Mouse (Mus musculus) colon, adult 2 months (tissue): ENCODE data around the gene Chac2. TPM values are rescaled to one million over a fixed set of nuclear protein-coding genes. Genes with fewer than 3 reads are reported as not detected.

Source experiments
- polyA plus RNA-seq: library from polyadenylated mRNA; depleted of rRNA; stranded (reverse); fragments of >200 nt; gene quantifications from 2 replicates; pipeline ENCODE4 v1.2.3, GENCODE M21; 2012; rRNA removed

Gene Chac2
- polyA plus RNA-seq = 2.5 and 4.3 TPM in 2 replicates

GRCm38 (mm10) chr11:30985877-30986624 lies at the start of gene Chac2:
TSS of gene Chac2 (minus strand) at chr11:30986350.

GRCm38 (mm10) chr11:30954279-30954725 lies 31.8 kb downstream of the Chac2 start, which contains the start of gene Erlec1:
TSS of gene Erlec1 (minus strand) at chr11:30954335.

Other genes starting within 250 kb of the Chac2 start
- 5.9 and 6.0 TPM in 2 replicates for gene Psme4, start 214.6 kb downstream of the Chac2 start, polyA plus RNA-seq
- gene Gpr75, start 101.0 kb downstream of the Chac2 start, polyA plus RNA-seq = 0.14 and 0.19 TPM in 2 replicates
- gene Asb3, start 100.9 kb downstream of the Chac2 start, polyA plus RNA-seq = 0.65 and 0.89 TPM in 2 replicates
- gene Erlec1, start 32.0 kb downstream of the Chac2 start, polyA plus RNA-seq = 17.6 and 19.3 TPM in 2 replicates
- gene Gm17332, start 196.1 kb upstream of the Chac2 start, polyA plus RNA-seq = not detected in 2 replicates